Mouse (Mus musculus) macrophage (primary cell): ENCODE measurements around the gene Slc43a3. TPM values are rescaled to one million over a fixed set of nuclear protein-coding genes. Genes with fewer than 3 reads are reported as not detected.
"Not testable (repeated sequence)": the region's sequence is repeated elsewhere in the genome, so short reads cannot be mapped to it uniquely, and the experiment has no call there.

ENCODE experiments used
- H3K27ac ChIP-seq: fragments of 350-480 bp; formaldehyde crosslinking; 2 replicates; pipeline ENCODE4 v1.9.0; 2021
- H3K36me3 ChIP-seq: fragments of 350-480 bp; formaldehyde crosslinking; 2 replicates; pipeline ENCODE4 v1.9.0; 2021; ENCODE audit errors: inconsistent target
- H3K4me3 ChIP-seq: fragments of 350-480 bp; formaldehyde crosslinking; 2 replicates; pipeline ENCODE4 v1.9.0; 2021; ENCODE audit errors: inconsistent target
- H3K79me2 ChIP-seq: fragments of 350-480 bp; formaldehyde crosslinking; 2 replicates; pipeline ENCODE4 v1.9.0; 2021; ENCODE audit errors: inconsistent target
- WGBS: methylation state at CpG from one replicate; pipeline ENCODE4 v1.1.7; 2026; ENCODE audit warnings: inconsistent platforms; ENCODE audit not compliant: missing documents; 5-methylcytosine and 5-hydroxymethylcytosine counted together
- polyA plus RNA-seq: library from polyadenylated mRNA; stranded (reverse); fragments of 250-400 nt; gene quantifications from 3 replicates; pipeline ENCODE4 v1.2.4, GENCODE M21; 2018; ENCODE audit warnings: inconsistent platforms
- total RNA-seq, 78 experiments: library from RNA; depleted of rRNA; stranded (reverse); fragments of 250-400 nt; gene quantifications; 1 replicate in 9 of 78; 2 replicates in 24 of 78; 3 replicates in 43 of 78; 4 replicates in 2 of 78; pipeline ENCODE4 v1.2.4; 2018; ENCODE audit warnings: inconsistent platforms in 56 of 78

The Slc43a3 gene
- 10 to 100 TPM in 22 of 26 experiments, 1 to 10 TPM in 4; 7.8 to 99.0 (median 22.4) TPM for total RNA-seq (2018; cell fraction: chromatin; rRNA removed)
- total RNA-seq (2018; cell fraction: cytosol; rRNA removed) = 10 to 100 TPM in 17 of 26 experiments, 1 to 10 TPM in 9; 7.5 to 45.7 (median 17.1) TPM
- 100 to 1,000 TPM in 3 of 26 experiments, 10 to 100 TPM in 22, 1 to 10 TPM in 1; 9.0 to 139 (median 34.7) TPM for total RNA-seq (2018; cell fraction: nucleus; rRNA removed)
- 7.1 to 26.9 TPM (median 13.4 TPM) in 3 replicates for polyA plus RNA-seq

DNA sequence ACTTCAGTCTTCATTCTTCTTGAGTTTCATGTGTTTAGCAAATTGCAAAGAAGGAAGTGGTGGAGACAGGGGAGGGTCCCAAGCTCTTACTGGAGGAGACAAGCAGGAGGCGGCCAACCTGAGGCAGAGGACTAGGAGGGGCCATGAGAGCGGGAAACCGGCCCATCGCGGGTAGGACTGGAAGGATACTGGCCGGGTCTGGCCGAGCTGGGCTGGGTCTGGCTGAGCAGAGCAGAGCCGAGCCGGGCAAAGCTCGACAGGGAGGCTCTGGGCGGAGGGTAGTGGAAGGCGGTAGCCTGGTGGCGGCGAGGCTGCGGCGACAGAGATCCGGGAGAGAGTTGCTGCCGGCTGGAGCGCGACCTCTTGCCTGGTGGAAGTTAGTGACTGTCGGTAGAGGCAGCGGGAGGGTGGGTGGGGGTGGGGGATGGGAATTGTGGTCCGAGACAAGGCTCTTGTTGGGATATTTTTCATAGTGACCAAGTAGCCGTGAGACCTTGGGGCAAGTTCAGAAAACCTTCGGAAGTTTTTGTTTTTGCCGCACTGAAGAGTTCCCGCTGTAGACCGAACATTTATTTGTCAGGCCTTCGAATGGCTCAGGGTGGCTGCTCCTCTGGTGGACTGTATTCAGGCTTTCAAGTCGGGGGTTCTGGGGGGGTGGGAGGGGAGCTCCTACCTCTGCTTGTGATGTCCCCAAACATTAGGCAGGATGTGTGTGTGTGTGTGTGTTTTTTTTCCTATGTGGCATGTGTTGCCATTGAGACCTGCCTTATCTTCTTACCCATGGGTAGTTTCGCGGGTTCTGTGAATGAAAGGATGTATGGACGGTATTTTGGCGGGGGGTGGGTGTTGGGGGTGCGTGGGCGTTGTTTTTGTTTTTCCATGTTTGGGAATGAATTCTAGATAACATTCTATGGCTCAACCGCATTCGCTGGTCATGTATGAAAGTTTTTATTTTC, at the start of gene Slc43a3:
Gene Slc43a3, plus strand, starts transcription at position 106 of the 956 bp plus-strand sequence.
- 5% methylated on average over 31 of the region's 38 CpGs for WGBS
- H3K4me3 ChIP-seq = peak within 1 kb of the TSS; percentile 39
- H3K79me2 ChIP-seq = peaks cover 7% of the 10 kb centered on the region; the same call in 1 of the 2 replicates
- H3K27ac ChIP-seq = peak within 1 kb of the TSS; percentile 16
- H3K36me3 ChIP-seq = no peaks in the 10 kb centered on the region

GRCm38 (mm10) chr2:84886821-84887281, 49.5 kb upstream of the Slc43a3 start:
- Histone ChIP-seq H3K27ac (no peak overlapping the region), H3K79me2 (no peaks in the 10 kb centered on the region), H3K36me3 (no peaks in the 10 kb centered on the region), H3K4me3 (peak overlapping the region; percentile 23; the same call in 1 of the 2 replicates)
- under 1% methylated on average over 24 of the region's 39 CpGs for WGBS

- Histone ChIP-seq H3K4me3 (peak overlapping the region; percentile 23), H3K79me2 (no peaks in the 10 kb centered on the region), H3K36me3 (no peaks in the 10 kb centered on the region), H3K27ac (no peak overlapping the region)
- under 1% methylated on average over 57 of the region's 58 CpGs for WGBS
These were observed 48.7 kb upstream of the Slc43a3 start for GRCm38 (mm10) chr2:84887411-84888271.

- Histone ChIP-seq H3K79me2 (no peaks in the 10 kb centered on the region), H3K27ac (no peak overlapping the region), H3K4me3 (no peak overlapping the region), H3K36me3 (no peaks in the 10 kb centered on the region)
- 14% methylated on average over 23 of the region's 28 CpGs for WGBS
These were observed 47.6 kb upstream of the Slc43a3 start for GRCm38 (mm10) chr2:84888657-84889315.

- Histone ChIP-seq H3K79me2 (no peaks in the 10 kb centered on the region), H3K4me3 (no peak overlapping the region), H3K36me3 (no peaks in the 10 kb centered on the region), H3K27ac (no peak overlapping the region)
- 16% methylated on average over 13 of the region's 14 CpGs for WGBS
These were observed 46.9 kb upstream of the Slc43a3 start for GRCm38 (mm10) chr2:84889316-84890044.

DNA sequence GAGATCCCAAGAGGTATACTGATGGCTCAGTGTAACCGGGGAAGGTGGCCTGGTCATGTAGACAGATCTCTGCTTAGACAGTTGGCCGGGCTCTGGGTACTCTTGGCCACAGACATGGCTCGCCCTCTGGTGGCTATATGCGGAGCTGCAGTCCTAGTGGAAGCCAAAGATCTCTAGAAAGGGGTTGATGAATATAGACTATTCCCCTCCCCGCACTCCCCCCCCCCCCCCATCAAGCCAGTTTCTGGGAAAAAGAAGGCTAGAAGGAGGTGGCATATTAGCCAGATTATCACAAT, 46.4 kb upstream of the Slc43a3 start:
- 7% methylated on average over 5 of the region's 5 CpGs for WGBS
- no peaks in the 10 kb centered on the region for H3K79me2 ChIP-seq
- no peaks in the 10 kb centered on the region for H3K36me3 ChIP-seq
- no peak overlapping the region for H3K4me3 ChIP-seq
- H3K27ac ChIP-seq = no peak overlapping the region

DNA sequence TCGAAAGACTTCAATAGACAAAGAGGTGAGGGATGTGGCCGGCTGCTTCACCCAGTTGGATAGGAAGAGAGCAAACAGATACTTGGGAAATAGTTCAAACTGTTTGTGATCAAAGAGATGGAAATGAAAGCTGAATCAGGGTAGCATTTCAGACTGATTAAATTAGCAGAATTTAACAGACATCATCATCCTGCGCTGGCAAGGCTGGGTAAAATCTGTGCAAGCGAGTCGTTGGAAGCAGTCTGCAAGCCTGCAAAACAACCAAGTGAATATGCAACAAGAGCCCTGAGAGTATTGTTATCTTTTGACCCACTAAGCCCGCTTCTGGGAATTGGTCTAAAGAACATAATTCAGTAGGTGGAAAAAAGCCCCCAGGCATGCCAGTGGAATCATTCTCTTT, 43.0 kb upstream of the Slc43a3 start:
- no peak overlapping the region for H3K27ac ChIP-seq
- 66% methylated on average over 6 of the region's 6 CpGs for WGBS
- H3K79me2 ChIP-seq = no peaks in the 10 kb centered on the region

GRCm38 (mm10) chr2:84895495-84896198, 40.7 kb upstream of the Slc43a3 start:
- WGBS = 64% methylated on average over 4 of the region's 4 CpGs
- Histone ChIP-seq H3K27ac (no peak overlapping the region), H3K4me3 (no peak overlapping the region), H3K79me2 (no peaks in the 10 kb centered on the region), H3K36me3 (no peaks in the 10 kb centered on the region)

More for the DNA sequence above, 43.0 kb upstream of the Slc43a3 start:
- Histone ChIP-seq H3K36me3 (no peaks in the 10 kb centered on the region), H3K4me3 (no peak overlapping the region)

GRCm38 (mm10) chr2:84896686-84897085, 39.7 kb upstream of the Slc43a3 start:
- H3K79me2 ChIP-seq, H3K27ac ChIP-seq, H3K4me3 ChIP-seq, H3K36me3 ChIP-seq: not testable (repeated sequence)
- WGBS = 98% methylated on average over 6 of the region's 6 CpGs

DNA sequence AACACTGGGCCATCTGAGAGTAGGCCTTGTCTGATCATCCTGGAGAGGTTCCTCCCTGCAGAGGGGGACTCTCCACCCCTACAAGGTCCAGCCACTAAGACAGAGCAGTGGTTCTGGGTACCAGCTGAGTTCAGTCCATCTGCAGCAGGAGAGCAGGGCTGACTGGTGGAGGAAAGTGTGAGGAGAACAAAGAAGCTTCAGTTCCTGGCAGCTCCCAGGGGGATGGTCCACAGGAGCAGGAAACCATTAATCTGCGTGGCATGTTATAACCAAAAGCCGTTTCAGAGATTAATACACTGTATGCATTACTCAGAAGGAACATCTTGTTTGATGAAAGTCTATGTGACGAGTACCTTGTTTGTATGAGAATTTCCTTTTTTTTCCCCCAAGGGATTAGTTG, 23.7 kb upstream of the Slc43a3 start:
- H3K4me3 ChIP-seq = no peak overlapping the region
- H3K79me2 ChIP-seq = no peaks in the 10 kb centered on the region
- H3K36me3 ChIP-seq = no peaks in the 10 kb centered on the region
- no peak overlapping the region for H3K27ac ChIP-seq
- 86% methylated on average over 3 of the region's 3 CpGs for WGBS

- 95% methylated on average over 5 of the region's 5 CpGs for WGBS
- H3K79me2 ChIP-seq = no peaks in the 10 kb centered on the region
- no peaks in the 10 kb centered on the region for H3K36me3 ChIP-seq
- no peak overlapping the region for H3K4me3 ChIP-seq
- no peak overlapping the region for H3K27ac ChIP-seq
These were observed 22.5 kb upstream of the Slc43a3 start for GRCm38 (mm10) chr2:84913881-84914280.

- H3K27ac ChIP-seq = no peak overlapping the region
- no peaks in the 10 kb centered on the region for H3K79me2 ChIP-seq
- 93% methylated on average over 3 of the region's 3 CpGs for WGBS
- H3K4me3 ChIP-seq = no peak overlapping the region
- no peaks in the 10 kb centered on the region for H3K36me3 ChIP-seq
These were observed 21.0 kb upstream of the Slc43a3 start for GRCm38 (mm10) chr2:84915330-84915729.
